23 mouse cellular contexts compared by ENCODE assay signal in the genomic region with DNA sequence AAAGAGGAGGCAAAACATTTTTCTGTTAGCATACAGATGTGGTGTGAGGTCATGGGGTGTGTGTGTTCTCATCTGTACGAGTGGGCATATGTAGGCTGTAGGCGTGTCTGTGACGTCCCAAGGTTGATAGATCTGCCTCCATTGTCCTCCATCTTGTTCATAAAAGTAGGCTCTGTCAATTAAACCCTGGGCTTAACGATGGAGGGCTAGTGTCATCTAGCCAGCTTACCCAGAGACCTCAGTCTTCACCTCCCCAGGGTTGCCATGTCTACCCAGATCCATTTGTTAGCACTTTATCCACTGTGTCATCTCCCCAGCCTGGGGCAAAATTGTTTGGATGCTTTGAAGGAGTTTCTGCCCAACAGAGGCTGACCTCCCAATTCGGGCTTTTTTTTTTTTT.
"Had no signal": no experiment of that assay in that cellular context is flagged by ENCODE, and none has a peak within 500 bp of the region (broad histone marks: within the 10 kb centered on the region; RNA-seq: fewer than 3 reads in every experiment).

No protein-coding gene starts in this region.

- H3K4me2 ChIP-seq: heart, embryonic 12.5 days; hindbrain, embryonic 12.5 days; hindbrain, embryonic 14.5 days; limb, embryonic 15.5 days had no signal

- H3K36me3 ChIP-seq: heart, embryonic 10.5 days; heart, embryonic 12.5 days; hindbrain, embryonic 10.5 days; hindbrain, embryonic 12.5 days; intestine, embryonic 15.5 days; limb, embryonic 13.5 days; limb, embryonic 15.5 days; liver, embryonic 12.5 days had no signal

- H3K4me3 ChIP-seq: heart, embryonic 12.5 days; hindbrain, embryonic 10.5 days; hindbrain, embryonic 12.5 days; intestine, embryonic 15.5 days; limb, embryonic 13.5 days; limb, embryonic 15.5 days; liver, embryonic 12.5 days had no signal

- ATAC-seq: hindbrain, embryonic 16.5 days; inflammation-experienced regulatory T-cells, adult 6 months; intestine, embryonic 15.5 days; intestine, postnatal 0 days; liver, embryonic 12.5 days had no signal

- DNase-seq: gastrocnemius, postnatal 14 days; gastrocnemius, postnatal 36 days; heart, postnatal 10 days; heart, postnatal 4 days; kidney, adult 18-20 months; kidney, adult 8-10 months; kidney, postnatal 14 days; layer of hippocampus, adult 9-11 months; layer of hippocampus, postnatal 36 days; left cerebral cortex, postnatal 4 days had no signal

- H3K9me3 ChIP-seq: heart, embryonic 10.5 days; heart, embryonic 12.5 days; hindbrain, embryonic 10.5 days; hindbrain, embryonic 12.5 days; intestine, embryonic 15.5 days; limb, embryonic 15.5 days; liver, embryonic 12.5 days had no signal

- H3K27ac ChIP-seq: heart, embryonic 10.5 days; hindbrain, embryonic 10.5 days; hindbrain, embryonic 12.5 days; hindbrain, embryonic 14.5 days; intestine, embryonic 15.5 days; kidney, postnatal 0 days; limb, embryonic 13.5 days; limb, embryonic 15.5 days; liver, embryonic 12.5 days had no signal

- H3K9ac ChIP-seq: heart, embryonic 12.5 days; hindbrain, embryonic 12.5 days; hindbrain, embryonic 14.5 days; intestine, embryonic 15.5 days; limb, embryonic 13.5 days; limb, embryonic 15.5 days; liver, embryonic 12.5 days had no signal
